ENCODE assay signal across 26 mouse cellular contexts in genomic region chr9:32569261-32569660, GRCm38 (mm10). TPM values are rescaled to one million over a fixed set of nuclear protein-coding genes. Genes with fewer than 3 reads are reported as not detected.
DNase-seq lines count a peak whose midpoint lies in the region; ATAC-seq and TF ChIP-seq lines count a peak whose summit lies in the region.
"Had no signal": no experiment of that assay in that cellular context is flagged by ENCODE, and none has a peak within 500 bp of the region (broad histone marks: within the 10 kb centered on the region; RNA-seq: fewer than 3 reads in every experiment).

No protein-coding gene starts in this region.

- no peaks in the 10 kb centered on the region for H3K9me3 ChIP-seq in heart, embryonic 15.5 days (replicated peaks)
- no peaks in the 10 kb centered on the region for H3K9me3 ChIP-seq in heart, postnatal 0 days (replicated peaks; ENCODE audit: control insufficient read depth, low read length)
- H3K9me3 ChIP-seq in lung, postnatal 0 days (ENCODE audit: low read length) = no peaks in the 10 kb centered on the region
- H3K9me3 ChIP-seq: embryonic facial prominence, embryonic 10.5 days; embryonic facial prominence, embryonic 12.5 days; forebrain, embryonic 13.5 days; forebrain, embryonic 15.5 days had no signal

- TF ChIP-seq EP300 in heart, postnatal 0 days (IDR thresholded peaks at IDR 0.05; ENCODE audit: low read depth) = no peak
- TF ChIP-seq EP300 in lung, postnatal 0 days (IDR thresholded peaks at IDR 0.05) = no peak

- no peaks in the 10 kb centered on the region for H3K27me3 ChIP-seq in heart, embryonic 15.5 days
- no peaks in the 10 kb centered on the region for H3K27me3 ChIP-seq in heart, postnatal 0 days (ENCODE audit: control insufficient read depth, insufficient read depth, low read length)
- no peaks in the 10 kb centered on the region for H3K27me3 ChIP-seq in lung, postnatal 0 days (replicated peaks; ENCODE audit: insufficient read depth, low read length)
- H3K27me3 ChIP-seq: CH12.LX; embryonic facial prominence, embryonic 12.5 days; forebrain, embryonic 15.5 days had no signal

- H3K9ac ChIP-seq in heart, embryonic 15.5 days = no peak overlapping the region
- no peak overlapping the region for H3K9ac ChIP-seq in heart, postnatal 0 days (replicated peaks; ENCODE audit: low read depth, low read length)
- H3K9ac ChIP-seq in lung, postnatal 0 days (replicated peaks; ENCODE audit: low read depth) = no peak overlapping the region
- H3K9ac ChIP-seq: embryonic facial prominence, embryonic 12.5 days; forebrain, embryonic 13.5 days; forebrain, embryonic 15.5 days had no signal

- no peak for DNase-seq in heart, postnatal 4 days
- DNase-seq in heart, postnatal 0 days (ENCODE audit: low spot score) = no peak
- DNase-seq in heart, adult 18-20 months = no peak
- no peak for DNase-seq in lung, postnatal 0 days (ENCODE audit: low spot score)
- no peak for DNase-seq in lung, postnatal 10 days
- DNase-seq in R1 (ENCODE audit: low read depth, low spot score) = peak; percentile 58
- DNase-seq in ovary, postnatal 10 days (ENCODE audit: low spot score) = no peak
- DNase-seq: adrenal gland, adult 8-10 months; adrenal gland, postnatal 14 days; adrenal gland, postnatal 36 days; B cell, adult 2 months; cerebellum, adult 11-12 months; cerebellum, adult 2 months; cerebellum, adult 9-10 months; cerebellum, postnatal 10 days; cerebellum, postnatal 25 days had no signal

- no peak overlapping the region for H3K4me2 ChIP-seq in heart, embryonic 15.5 days
- no peak overlapping the region for H3K4me2 ChIP-seq in heart, postnatal 0 days (ENCODE audit: low read depth, low read length)
- H3K4me2 ChIP-seq in lung, postnatal 0 days (replicated peaks; ENCODE audit: low read depth, low read length) = no peak overlapping the region
- H3K4me2 ChIP-seq: embryonic facial prominence, embryonic 12.5 days; forebrain, embryonic 13.5 days; forebrain, embryonic 15.5 days had no signal

- WGBS in heart, embryonic 15.5 days = 70% methylated on average over 4 of the region's 4 CpGs
- WGBS in heart, postnatal 0 days = 71% methylated on average over 4 of the region's 4 CpGs
- 59% methylated on average over 4 of the region's 4 CpGs for WGBS in lung, postnatal 0 days

- peaks cover 9% of the 10 kb centered on the region for H3K4me1 ChIP-seq in heart, embryonic 15.5 days (replicated peaks)
- H3K4me1 ChIP-seq in heart, postnatal 0 days (ENCODE audit: control insufficient read depth, insufficient read depth) = peaks cover 10% of the 10 kb centered on the region; the same call in 1 of the 2 replicates
- peaks cover 4% of the 10 kb centered on the region; the same call in 1 of the 2 replicates for H3K4me1 ChIP-seq in lung, postnatal 0 days (ENCODE audit: insufficient read depth, low read depth, low read length)
- H3K4me1 ChIP-seq: forebrain, embryonic 13.5 days; forebrain, embryonic 15.5 days had no signal

- no peak overlapping the region for H3K4me3 ChIP-seq in heart, embryonic 15.5 days
- no peak overlapping the region for H3K4me3 ChIP-seq in heart, postnatal 0 days (ENCODE audit: low read depth, low read length)
- H3K4me3 ChIP-seq in lung, postnatal 0 days (ENCODE audit: low read depth, low read length) = no peak overlapping the region
- H3K4me3 ChIP-seq: embryonic facial prominence, embryonic 10.5 days; embryonic facial prominence, embryonic 12.5 days; forebrain, embryonic 13.5 days; forebrain, embryonic 15.5 days had no signal

- ATAC-seq in heart, embryonic 15.5 days (replicated peaks; ENCODE audit: insufficient number of reproducible peaks, insufficient read depth, low FRiP score, low read depth) = no peak
- ATAC-seq in heart, postnatal 0 days (ENCODE audit: insufficient read depth, low read depth) = peak; percentile 32; the same call in 1 of the 2 replicates
- peak; percentile 25; the same call in 1 of the 2 replicates for ATAC-seq in lung, postnatal 0 days
- ATAC-seq: activated CD4-positive, CD25-positive, alpha-beta regulatory T cell, adult 4 months; CD4-positive, CD25-positive, alpha-beta regulatory T cell, adult 4 months; forebrain, embryonic 13.5 days; forebrain, embryonic 15.5 days; Patski had no signal

- no peak for TF ChIP-seq CTCF in heart, postnatal 0 days (IDR thresholded peaks at IDR 0.05; ENCODE audit: low read depth)
- TF ChIP-seq CTCF in lung, postnatal 0 days (IDR thresholded peaks at IDR 0.05) = no peak

- no peaks in the 10 kb centered on the region for H3K36me3 ChIP-seq in heart, embryonic 15.5 days
- H3K36me3 ChIP-seq in heart, postnatal 0 days (replicated peaks; ENCODE audit: control insufficient read depth, insufficient read depth, low read length) = no peaks in the 10 kb centered on the region
- H3K36me3 ChIP-seq in lung, postnatal 0 days (ENCODE audit: insufficient read depth, low read length) = no peaks in the 10 kb centered on the region
- H3K36me3 ChIP-seq: embryonic facial prominence, embryonic 10.5 days; embryonic facial prominence, embryonic 12.5 days; forebrain, embryonic 15.5 days; G1E had no signal

- peak overlapping the region; percentile 40; the same call in 1 of the 2 replicates for H3K27ac ChIP-seq in heart, embryonic 15.5 days
- no peak overlapping the region for H3K27ac ChIP-seq in heart, postnatal 0 days (ENCODE audit: low read depth)
- H3K27ac ChIP-seq in lung, postnatal 0 days (ENCODE audit: low read length) = no peak overlapping the region
- H3K27ac ChIP-seq: embryonic facial prominence, embryonic 12.5 days; forebrain, embryonic 13.5 days; forebrain, embryonic 15.5 days had no signal

RNA-seq across cellular contexts. Expression of gene Fli1, which starts 26.6 kb away (rescaled TPM):
- polyA plus RNA-seq in heart, embryonic 15.5 days (2015; fragmentation: Nextera tagmentation; extraction: Ambion mirVana) = 20.6 and 21.8 TPM in 2 replicates
- total RNA-seq in heart, postnatal 4 days (2021) = 10 to 100 TPM; 38.9 to 41.1 TPM
- 25.9 and 29.5 TPM in 2 replicates for total RNA-seq in heart, postnatal 0 days (2014; rRNA removed; ENCODE audit: low replicate concordance)
- 19.0 and 19.2 TPM in 2 replicates for polyA plus RNA-seq in heart, postnatal 0 days (2015; fragmentation: Nextera tagmentation; extraction: Ambion mirVana)
- total RNA-seq in heart, adult 18-20 months (2021) = 10 to 100 TPM; 17.1 to 19.3 TPM
- polyA plus RNA-seq in lung, postnatal 0 days (2015; fragmentation: Nextera tagmentation; extraction: Ambion mirVana) = 21.1 and 21.4 TPM in 2 replicates
